Mouse (Mus musculus) hindbrain, embryonic 10.5 days (tissue): ENCODE measurements around the gene Cnmd. TPM values are rescaled to one million over a fixed set of nuclear protein-coding genes. Genes with fewer than 3 reads are reported as not detected.

Source experiments
- DNase-seq: peaks from one replicate; pipeline ENCODE4 v3.0.0-alpha.2; 2017; ENCODE audit warnings: low spot score
- H3K27ac ChIP-seq: fragments of 300-500 bp; sonication (generic); 2 replicates; pipeline ENCODE4 v1.5.1; 2016; ENCODE audit warnings: mild to moderate bottlenecking, moderate library complexity
- H3K27me3 ChIP-seq: fragments of 300-500 bp; sonication (generic); 2 replicates; pipeline ENCODE4 v1.6.1; 2016; ENCODE audit warnings: mild to moderate bottlenecking; ENCODE audit not compliant: poor library complexity, insufficient read depth, severe bottlenecking
- H3K36me3 ChIP-seq: fragments of 300-500 bp; sonication (generic); 2 replicates; pipeline ENCODE4 v1.6.1; 2016; ENCODE audit warnings: mild to moderate bottlenecking, moderate library complexity
- H3K4me1 ChIP-seq: fragments of 300-500 bp; sonication (generic); replicated peaks from 2 replicates; pipeline ENCODE4 v1.6.1; 2016; ENCODE audit warnings: mild to moderate bottlenecking
- H3K4me3 ChIP-seq: fragments of 300-500 bp; sonication (generic); 2 replicates; pipeline ENCODE4 v1.5.1; 2016; ENCODE audit warnings: mild to moderate bottlenecking, moderate library complexity
- H3K9me3 ChIP-seq: fragments of 300-500 bp; sonication (generic); 2 replicates; pipeline ENCODE4 v1.6.1; 2016; ENCODE audit warnings: mild to moderate bottlenecking, moderate library complexity
- WGBS: fragments of 180-500 bp; shearing (Covaris S2); methylation state at CpG from one replicate; pipeline ENCODE4 v1.1.7; 2016; 5-methylcytosine and 5-hydroxymethylcytosine counted together
- polyA plus RNA-seq: library from polyadenylated mRNA; unstranded; fragments of >200 nt; fragmentation: Nextera tagmentation; extraction: Ambion mirVana; gene quantifications from 2 replicates; pipeline ENCODE4 v1.2.1, GENCODE M21; 2016

Cnmd gene
- polyA plus RNA-seq, 1 experiment from 2014 or later, result 20.8 TPM

- no peak for DNase-seq
- H3K36me3 ChIP-seq, result no peaks in the 10 kb centered on the region
- no peak overlapping the region for H3K4me3 ChIP-seq
- H3K27me3 ChIP-seq, result no peaks in the 10 kb centered on the region; the same call in 1 of the 2 replicates
- no peaks in the 10 kb centered on the region for H3K9me3 ChIP-seq
- 77% methylated on average over 5 of the region's 5 CpGs for WGBS
- peaks cover 47% of the 10 kb centered on the region for H3K4me1 ChIP-seq
- no peak overlapping the region for H3K27ac ChIP-seq
These were observed 10.6 kb upstream of the Cnmd start for GRCm38 (mm10) chr14:79672567-79672966.

DNA sequence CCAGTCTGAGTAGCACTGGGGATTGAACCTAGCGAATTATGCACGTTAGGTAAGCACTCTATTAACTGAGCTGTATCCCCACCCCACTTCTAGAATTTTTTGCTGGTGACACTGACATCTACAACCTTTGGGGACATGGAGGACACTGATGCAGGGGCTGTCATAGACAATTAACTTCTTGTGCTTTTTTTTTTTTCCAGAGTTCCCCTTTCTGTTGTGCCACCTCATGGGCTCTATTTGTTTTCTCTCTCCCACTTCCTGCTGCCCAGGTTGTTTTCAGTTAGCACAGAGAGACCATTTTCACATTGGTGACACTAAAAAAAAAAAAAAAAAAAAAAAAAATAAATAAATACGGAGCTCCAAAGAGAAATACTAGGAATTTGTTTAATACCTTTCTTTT is 9.0 kb upstream of the Cnmd start:
- Histone ChIP-seq H3K36me3 (no peaks in the 10 kb centered on the region), H3K4me3 (no peak overlapping the region), H3K27ac (no peak overlapping the region), H3K4me1 (peaks cover 31% of the 10 kb centered on the region), H3K9me3 (no peaks in the 10 kb centered on the region), H3K27me3 (no peaks in the 10 kb centered on the region; the same call in 1 of the 2 replicates)
- WGBS, result 92% methylated on average over 3 of the region's 3 CpGs
- no peak for DNase-seq

DNA sequence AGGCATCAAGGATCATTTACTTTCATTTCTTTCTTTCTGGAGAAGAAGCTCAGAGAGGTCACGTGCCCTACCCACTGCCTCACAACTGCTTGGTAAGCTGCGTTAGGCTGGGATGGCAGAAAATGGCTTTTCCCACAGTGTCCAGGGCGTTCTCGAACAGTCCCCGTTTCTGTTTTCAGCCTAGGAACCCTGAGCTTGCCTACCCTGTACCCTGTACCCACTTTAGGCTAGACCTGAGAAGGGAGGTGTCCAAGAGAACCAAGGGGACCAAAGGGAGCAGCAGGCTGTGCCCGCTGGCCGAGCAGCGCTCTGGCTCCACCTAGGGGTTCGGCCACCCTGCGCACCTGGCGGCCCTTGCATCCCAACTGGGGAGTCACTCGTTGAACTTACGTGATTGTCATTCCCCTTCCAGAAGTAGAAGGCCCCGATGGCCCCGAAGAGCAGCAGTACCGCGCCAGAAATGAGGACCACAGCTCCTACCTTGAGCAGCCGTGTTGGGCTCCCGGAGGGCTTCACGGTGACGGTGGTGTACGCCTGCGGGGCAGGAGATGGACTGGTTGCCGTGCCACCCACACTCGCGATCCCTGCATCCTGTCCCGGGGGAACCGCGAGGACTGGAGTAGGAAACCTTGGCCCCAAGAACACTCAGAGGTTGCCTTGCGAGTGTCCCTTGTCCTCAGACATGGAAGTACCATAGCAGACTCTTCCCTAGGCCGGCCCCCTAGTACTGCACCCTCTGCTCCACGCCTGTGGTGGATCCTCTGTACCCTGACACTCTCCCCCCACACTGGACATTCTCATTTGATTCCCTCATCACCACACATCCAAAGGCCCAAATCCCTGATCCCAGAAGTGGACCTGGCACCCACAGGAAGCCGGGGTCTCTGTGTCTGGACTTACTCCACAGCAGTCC is 709 bp downstream of the Cnmd start:
- Histone ChIP-seq H3K4me3 (peak overlapping the region; percentile 43), H3K27me3 (peaks cover 17% of the 10 kb centered on the region), H3K4me1 (peaks cover 32% of the 10 kb centered on the region), H3K9me3 (no peaks in the 10 kb centered on the region), H3K27ac (peak overlapping the region; percentile 67), H3K36me3 (no peaks in the 10 kb centered on the region)
- WGBS, result 18% methylated on average over 33 of the region's 33 CpGs
- peak; percentile 71 for DNase-seq

DNA sequence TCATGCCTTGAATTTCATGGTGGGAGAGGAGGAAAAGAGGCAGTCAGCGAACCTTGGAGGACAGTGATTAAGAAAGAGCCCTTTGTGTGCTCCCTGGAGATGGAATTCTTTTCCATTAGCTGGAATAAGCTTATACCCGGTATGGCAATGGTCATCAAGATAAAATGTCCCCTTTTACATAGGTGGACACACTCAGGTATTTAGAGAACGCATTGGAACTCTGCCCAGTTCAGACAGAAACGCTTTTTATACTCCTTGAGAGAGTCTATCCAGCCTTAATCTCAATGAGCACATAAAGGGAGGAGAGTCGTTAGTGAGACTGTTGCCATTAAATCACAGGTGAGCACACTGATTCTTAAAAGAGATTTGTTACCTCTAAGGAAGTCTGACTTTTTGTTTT is 1.5 kb downstream of the Cnmd start:
- Histone ChIP-seq H3K36me3 (no peaks in the 10 kb centered on the region), H3K4me1 (peaks cover 32% of the 10 kb centered on the region), H3K9me3 (no peaks in the 10 kb centered on the region), H3K27me3 (peaks cover 17% of the 10 kb centered on the region), H3K27ac (peak overlapping the region; percentile 67; the same call in 1 of the 2 replicates), H3K4me3 (no peak overlapping the region)
- no peak for DNase-seq
- 54% methylated on average over 5 of the region's 5 CpGs for WGBS

DNA sequence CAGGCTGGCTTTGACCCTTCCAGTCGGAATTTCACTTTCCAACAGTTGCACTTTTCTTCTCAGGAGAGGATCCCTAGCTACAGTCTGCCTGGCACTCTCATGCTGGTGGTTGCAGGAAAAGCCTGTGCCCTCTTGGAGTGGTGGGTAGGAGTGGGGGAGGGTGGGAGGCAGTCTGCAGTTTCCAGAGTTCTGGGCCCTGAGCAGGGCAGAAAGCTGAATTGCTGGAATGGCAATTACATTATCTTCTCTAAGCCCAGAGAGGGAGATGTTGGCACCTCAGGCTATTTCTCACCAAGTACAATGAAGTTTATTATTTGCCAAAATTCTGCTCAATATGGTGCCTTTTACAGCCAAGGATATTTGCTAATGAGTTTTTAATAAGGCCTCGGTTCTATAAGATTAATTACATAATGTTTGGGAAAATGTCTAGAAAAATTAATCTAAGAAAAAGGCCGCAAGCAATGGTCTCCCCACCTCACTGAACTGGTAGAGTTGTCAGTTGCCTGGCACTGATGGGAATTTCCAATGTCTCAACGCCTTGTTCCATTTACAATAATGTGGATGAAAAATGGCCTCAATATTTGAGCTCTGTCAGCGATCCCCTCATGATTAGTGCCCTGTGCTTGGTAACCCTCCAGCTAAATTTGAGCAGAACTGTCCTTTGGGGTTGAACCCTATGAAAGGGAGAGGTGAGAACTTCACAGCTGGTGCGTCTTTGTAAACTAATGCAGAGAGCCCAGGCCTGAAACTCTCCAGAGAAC is 3.0 kb downstream of the Cnmd start:
- 79% methylated on average over 6 of the region's 6 CpGs for WGBS
- H3K27ac ChIP-seq, result peak overlapping the region; percentile 71; the same call in 1 of the 2 replicates
- H3K4me3 ChIP-seq, result no peak overlapping the region
- H3K36me3 ChIP-seq, result no peaks in the 10 kb centered on the region
- H3K4me1 ChIP-seq, result peaks cover 32% of the 10 kb centered on the region
- H3K9me3 ChIP-seq, result no peaks in the 10 kb centered on the region
- peaks cover 17% of the 10 kb centered on the region for H3K27me3 ChIP-seq
- no peak for DNase-seq

GRCm38 (mm10) chr14:79658286-79658685 is 3.7 kb downstream of the Cnmd start:
- H3K27ac ChIP-seq, result peak overlapping the region; percentile 71
- no peak overlapping the region for H3K4me3 ChIP-seq
- peaks cover 17% of the 10 kb centered on the region for H3K27me3 ChIP-seq
- WGBS, result 72% methylated on average over 5 of the region's 5 CpGs
- no peaks in the 10 kb centered on the region for H3K9me3 ChIP-seq
- no peaks in the 10 kb centered on the region for H3K36me3 ChIP-seq
- peaks cover 32% of the 10 kb centered on the region for H3K4me1 ChIP-seq
- no peak for DNase-seq

DNA sequence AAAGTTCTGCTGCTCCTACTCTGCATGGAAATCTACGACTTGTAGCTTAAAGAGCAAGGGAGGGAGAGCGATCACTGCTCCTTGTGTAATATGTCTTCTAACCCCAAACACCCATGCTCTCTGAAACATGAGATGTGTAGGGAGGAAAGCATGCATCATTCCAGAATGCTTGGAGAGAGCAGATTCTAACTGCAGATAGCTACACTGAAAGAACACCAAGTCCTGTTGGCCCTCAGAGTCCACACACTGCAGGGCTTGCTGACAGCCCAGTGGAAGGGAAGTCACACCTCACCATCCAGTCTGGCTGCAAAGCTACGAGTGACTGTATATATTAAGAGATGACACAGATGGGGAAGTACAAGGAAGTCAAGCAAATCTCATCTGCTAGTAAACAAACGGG is 9.3 kb downstream of the Cnmd start:
- no peaks in the 10 kb centered on the region for H3K27me3 ChIP-seq
- H3K4me1 ChIP-seq, result no peaks in the 10 kb centered on the region
- no peak overlapping the region for H3K27ac ChIP-seq
- H3K9me3 ChIP-seq, result no peaks in the 10 kb centered on the region
- H3K4me3 ChIP-seq, result no peak overlapping the region
- H3K36me3 ChIP-seq, result no peaks in the 10 kb centered on the region
- no peak for DNase-seq
- 80% methylated on average over 4 of the region's 4 CpGs for WGBS

GRCm38 (mm10) chr14:79649680-79650079 is 12.3 kb downstream of the Cnmd start:
- H3K4me3 ChIP-seq, result no peak overlapping the region
- peaks cover 8% of the 10 kb centered on the region for H3K4me1 ChIP-seq
- no peaks in the 10 kb centered on the region for H3K9me3 ChIP-seq

GRCm38 (mm10) chr14:79645378-79645777 is 16.6 kb downstream of the Cnmd start:
- Histone ChIP-seq H3K27ac (no peak overlapping the region), H3K27me3 (no peaks in the 10 kb centered on the region), H3K9me3 (no peaks in the 10 kb centered on the region), H3K4me3 (no peak overlapping the region), H3K4me1 (peaks cover 11% of the 10 kb centered on the region), H3K36me3 (no peaks in the 10 kb centered on the region)
- DNase-seq, result no peak
- 33% methylated on average over 11 of the region's 11 CpGs for WGBS

More at GRCm38 (mm10) chr14:79649680-79650079, 12.3 kb downstream of the Cnmd start:
- 78% methylated on average over 3 of the region's 3 CpGs for whole genome bisulfite sequencing
- no peaks in the 10 kb centered on the region for H3K36me3 ChIP-seq
- no peak overlapping the region for H3K27ac ChIP-seq
- DNase-seq, result no peak
- H3K27me3 ChIP-seq, result no peaks in the 10 kb centered on the region

- Histone ChIP-seq H3K4me1 (peaks cover 21% of the 10 kb centered on the region), H3K27me3 (no peaks in the 10 kb centered on the region), H3K4me3 (no peak overlapping the region), H3K36me3 (no peaks in the 10 kb centered on the region), H3K27ac (no peak overlapping the region), H3K9me3 (no peaks in the 10 kb centered on the region)
- 85% methylated on average over 9 of the region's 9 CpGs for WGBS
- no peak for DNase-seq
These were observed 19.9 kb downstream of the Cnmd start for GRCm38 (mm10) chr14:79642063-79642462.

DNA sequence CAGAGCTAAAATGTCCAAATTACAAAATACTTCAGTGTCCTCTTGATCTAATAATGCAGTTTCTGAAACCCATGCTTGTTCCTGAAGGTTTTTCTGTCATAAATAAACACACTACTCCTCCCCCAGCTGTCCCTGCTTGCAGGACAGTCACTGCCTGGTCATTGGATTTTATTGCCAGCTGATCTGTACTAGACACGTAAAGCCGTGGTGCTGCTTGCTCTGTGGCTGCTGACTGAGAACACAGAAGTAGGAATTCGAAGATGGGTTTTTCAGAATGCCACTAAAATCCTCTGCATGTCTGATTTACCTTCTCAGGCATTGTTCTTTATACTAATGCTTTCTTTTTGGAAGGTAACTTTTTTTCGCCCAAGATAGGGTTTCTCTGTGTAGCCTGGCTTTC is 25.2 kb downstream of the Cnmd start:
- H3K9me3 ChIP-seq, result no peaks in the 10 kb centered on the region
- no peak overlapping the region for H3K27ac ChIP-seq
- H3K27me3 ChIP-seq, result no peaks in the 10 kb centered on the region
- H3K4me1 ChIP-seq, result peaks cover 10% of the 10 kb centered on the region
- peaks cover 14% of the 10 kb centered on the region; the same call in 1 of the 2 replicates for H3K36me3 ChIP-seq
- DNase-seq, result no peak
- 88% methylated on average over 4 of the region's 4 CpGs for WGBS
- no peak overlapping the region for H3K4me3 ChIP-seq

- Histone ChIP-seq H3K4me3 (no peak overlapping the region), H3K27ac (no peak overlapping the region), H3K27me3 (no peaks in the 10 kb centered on the region), H3K36me3 (peaks cover 47% of the 10 kb centered on the region), H3K4me1 (peaks cover 7% of the 10 kb centered on the region), H3K9me3 (no peaks in the 10 kb centered on the region)
- 93% methylated on average over 2 of the region's 2 CpGs for WGBS
- DNase-seq, result no peak
These were observed 28.8 kb downstream of the Cnmd start for GRCm38 (mm10) chr14:79633196-79633595.

DNA sequence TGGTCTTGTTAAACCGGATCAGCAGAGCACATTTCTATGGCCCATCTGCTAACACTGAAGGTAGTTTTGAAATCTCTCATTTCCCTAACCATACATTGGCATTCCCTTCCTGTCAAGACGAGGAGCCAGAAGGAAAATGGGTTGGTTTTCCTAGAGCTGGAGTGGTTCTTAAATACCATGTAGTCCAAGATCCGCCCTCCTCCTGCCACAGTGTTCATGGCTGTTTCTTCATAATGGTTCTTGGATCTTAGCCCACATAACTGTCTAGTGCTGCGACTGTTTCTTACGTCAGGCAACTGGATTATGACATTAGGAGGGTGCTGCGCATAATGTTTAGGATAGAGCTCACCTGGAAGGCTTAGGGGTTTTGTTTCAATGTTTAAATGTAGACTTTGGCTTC is 29.6 kb downstream of the Cnmd start:
- H3K27me3 ChIP-seq, result no peaks in the 10 kb centered on the region
- no peak overlapping the region for H3K27ac ChIP-seq
- WGBS, result 95% methylated on average over 6 of the region's 6 CpGs
- H3K4me3 ChIP-seq, result no peak overlapping the region
- H3K9me3 ChIP-seq, result no peaks in the 10 kb centered on the region
- H3K4me1 ChIP-seq, result no peaks in the 10 kb centered on the region
- H3K36me3 ChIP-seq, result peaks cover 56% of the 10 kb centered on the region
- no peak for DNase-seq
